Mouse (Mus musculus) limb, embryonic 14.5 days (tissue): ENCODE results near the gene Elavl1. TPM values are rescaled to one million over a fixed set of nuclear protein-coding genes. Genes with fewer than 3 reads are reported as not detected.

ENCODE experiments used
- ATAC-seq: fragments of 200-750 bp; cut with Nextera tagmentation; 2 replicates; pipeline ENCODE4 v1.8.0; 2017; ENCODE audit warnings: low read depth, moderate number of reproducible peaks, moderate TSS enrichment; ENCODE audit not compliant: low FRiP score
- DNase-seq: peaks from one replicate; pipeline ENCODE4 v3.0.0-alpha.2; 2015; ENCODE audit warnings: low spot score
- H3K27ac ChIP-seq: fragments of 300-500 bp; sonication (generic); replicated peaks from 2 replicates; pipeline ENCODE4 v1.5.1; 2014; ENCODE audit warnings: low read depth, mild to moderate bottlenecking, low read length, moderate library complexity, mixed read lengths
- H3K27me3 ChIP-seq: fragments of 300-500 bp; sonication (generic); 2 replicates; pipeline ENCODE4 v1.6.1; 2014; ENCODE audit warnings: low read length, mixed read lengths; ENCODE audit not compliant: control insufficient read depth, insufficient read depth
- H3K36me3 ChIP-seq: fragments of 300-500 bp; sonication (generic); 2 replicates; pipeline ENCODE4 v1.6.1; 2014; ENCODE audit warnings: mild to moderate bottlenecking, low read length, moderate library complexity, mixed read lengths; ENCODE audit not compliant: control insufficient read depth, insufficient read depth
- H3K4me1 ChIP-seq: fragments of 300-500 bp; sonication (generic); 2 replicates; pipeline ENCODE4 v1.6.1; 2014; ENCODE audit warnings: antibody characterized with exemption, low read length, mixed read lengths; ENCODE audit not compliant: control insufficient read depth, insufficient read depth
- H3K4me2 ChIP-seq: fragments of 300-500 bp; sonication (generic); replicated peaks from 2 replicates; pipeline ENCODE4 v1.6.1; 2014; ENCODE audit warnings: low read depth, mild to moderate bottlenecking, low read length, moderate library complexity; ENCODE audit not compliant: severe bottlenecking
- H3K4me3 ChIP-seq: fragments of 300-500 bp; sonication (generic); replicated peaks from 2 replicates; pipeline ENCODE4 v1.5.1; 2014; ENCODE audit warnings: low read length
- H3K9ac ChIP-seq: fragments of 300-500 bp; sonication (generic); 2 replicates; pipeline ENCODE4 v1.6.1; 2014; ENCODE audit warnings: mild to moderate bottlenecking, low read depth, low read length, moderate library complexity; ENCODE audit not compliant: severe bottlenecking
- H3K9me3 ChIP-seq: fragments of 300-500 bp; sonication (generic); 2 replicates; pipeline ENCODE4 v1.6.1; 2016; ENCODE audit warnings: low read length; ENCODE audit not compliant: control insufficient read depth
- POLR2A ChIP-seq: fragments of 200-500 bp; IDR thresholded peaks from 2 replicates; pipeline ENCODE4 v1.8.0; 2012; ENCODE audit warnings: inconsistent platforms, mild to moderate bottlenecking, moderate library complexity, borderline replicate concordance; ENCODE audit not compliant: insufficient read depth, insufficient read length; ENCODE audit errors: extremely low read depth
- WGBS: fragments of 180-500 bp; shearing (Covaris S2); extraction: QIAGEN DNeasy Blood & Tissue Kit; methylation state at CpG from one replicate; pipeline ENCODE4 v1.1.7; 2014; 5-methylcytosine and 5-hydroxymethylcytosine counted together
- polyA plus RNA-seq, 2 experiments: library from polyadenylated mRNA; depleted of rRNA in 1 of 2; stranded (reverse) in 1 of 2; unstranded in 1 of 2; fragments of >200 nt; fragmentation: Nextera tagmentation in 1 of 2; extraction: Ambion mirVana in 1 of 2; gene quantifications; 2 replicates each; pipeline versions ENCODE4 v1.2.1 to v1.2.3; 2012 to 2014

Gene Elavl1
- polyA plus RNA-seq, 2 experiments = 91.1 to 226 TPM

DNA sequence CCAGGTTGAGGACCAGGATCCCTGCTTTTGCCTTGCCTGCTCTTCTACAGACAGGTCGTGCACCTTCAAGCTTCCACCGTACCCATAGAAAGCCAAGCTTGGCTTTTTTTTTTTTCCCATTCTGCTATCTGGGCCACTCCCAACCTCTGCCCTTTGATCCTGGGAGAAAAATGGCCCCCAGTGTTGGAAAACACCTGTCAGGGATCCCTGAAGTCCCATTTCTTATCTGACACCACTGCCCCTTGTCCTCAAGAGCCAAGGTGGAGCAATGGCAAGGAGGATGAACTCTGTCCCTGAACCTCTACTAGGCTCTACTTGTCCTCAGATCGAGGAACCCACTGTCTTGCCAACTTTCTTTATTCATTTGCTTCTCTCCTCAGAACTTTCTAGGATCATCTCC lies 25.4 kb upstream of the Elavl1 start:
- Histone ChIP-seq H3K9ac (no peak overlapping the region), H3K9me3 (no peaks in the 10 kb centered on the region), H3K27me3 (no peaks in the 10 kb centered on the region), H3K4me3 (no peak overlapping the region), H3K4me2 (no peak overlapping the region), H3K4me1 (no peaks in the 10 kb centered on the region), H3K27ac (no peak overlapping the region), H3K36me3 (no peaks in the 10 kb centered on the region)
- no peak for TF ChIP-seq POLR2A
- DNase-seq (no peak), ATAC-seq (no peak)
- 90% methylated on average over 3 of the region's 3 CpGs for WGBS

DNA sequence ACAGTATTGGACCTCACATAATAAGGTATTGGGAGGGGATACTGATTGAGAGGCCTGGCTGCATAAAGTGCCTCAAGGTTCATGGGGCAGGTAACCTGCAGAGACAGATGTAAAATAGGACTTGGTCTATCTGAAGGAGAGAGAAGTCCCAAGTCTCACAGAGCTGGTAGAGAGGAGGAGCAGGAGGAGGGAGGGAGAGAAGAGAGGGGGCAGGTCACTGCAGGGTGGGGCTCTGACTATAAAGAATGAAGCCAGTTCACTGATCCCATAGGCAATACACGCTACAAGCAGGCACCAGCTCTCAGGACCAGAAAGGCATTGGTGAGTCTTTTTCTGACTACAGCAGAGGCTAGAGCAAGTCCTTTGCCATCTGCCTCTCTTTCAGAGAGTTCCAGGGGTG lies 24.1 kb upstream of the Elavl1 start:
- WGBS = 57% methylated on average over 1 of the region's 1 CpGs
- no peak overlapping the region for H3K4me3 ChIP-seq
- no peak overlapping the region for H3K9ac ChIP-seq
- no peaks in the 10 kb centered on the region for H3K36me3 ChIP-seq
- H3K4me1 ChIP-seq = no peaks in the 10 kb centered on the region
- H3K4me2 ChIP-seq = no peak overlapping the region
- no peak for ATAC-seq
- no peaks in the 10 kb centered on the region for H3K27me3 ChIP-seq
- no peaks in the 10 kb centered on the region for H3K9me3 ChIP-seq
- no peak for DNase-seq
- H3K27ac ChIP-seq = no peak overlapping the region
- TF ChIP-seq POLR2A = no peak

DNA sequence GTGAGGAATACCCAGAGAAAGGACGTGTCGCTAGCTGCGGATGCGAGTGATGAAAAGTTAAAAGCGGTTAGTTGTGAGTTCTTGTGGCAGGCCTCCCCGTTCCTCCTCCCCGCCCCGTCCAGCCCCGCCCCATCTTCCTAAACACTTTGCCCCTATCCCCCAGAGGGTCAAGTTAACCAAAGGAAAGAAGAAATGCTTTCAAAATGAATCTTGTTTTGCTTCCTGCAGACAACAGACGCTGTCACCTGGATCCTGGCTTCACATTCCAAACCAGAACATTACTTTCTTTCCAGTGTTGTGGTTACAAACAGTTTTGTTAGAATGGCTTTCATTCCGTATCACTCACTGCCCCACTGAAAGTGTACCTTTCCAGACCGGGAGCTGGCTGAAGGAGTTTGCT lies 23.1 kb upstream of the Elavl1 start:
- WGBS = 44% methylated on average over 12 of the region's 12 CpGs
- no peaks in the 10 kb centered on the region for H3K36me3 ChIP-seq
- ATAC-seq (no peak), DNase-seq (no peak)
- H3K27ac ChIP-seq = no peak overlapping the region
- no peak for TF ChIP-seq POLR2A
- H3K4me2 ChIP-seq = no peak overlapping the region
- no peak overlapping the region for H3K4me3 ChIP-seq
- no peaks in the 10 kb centered on the region for H3K4me1 ChIP-seq
- H3K27me3 ChIP-seq = no peaks in the 10 kb centered on the region
- no peak overlapping the region for H3K9ac ChIP-seq
- H3K9me3 ChIP-seq = no peaks in the 10 kb centered on the region

DNA sequence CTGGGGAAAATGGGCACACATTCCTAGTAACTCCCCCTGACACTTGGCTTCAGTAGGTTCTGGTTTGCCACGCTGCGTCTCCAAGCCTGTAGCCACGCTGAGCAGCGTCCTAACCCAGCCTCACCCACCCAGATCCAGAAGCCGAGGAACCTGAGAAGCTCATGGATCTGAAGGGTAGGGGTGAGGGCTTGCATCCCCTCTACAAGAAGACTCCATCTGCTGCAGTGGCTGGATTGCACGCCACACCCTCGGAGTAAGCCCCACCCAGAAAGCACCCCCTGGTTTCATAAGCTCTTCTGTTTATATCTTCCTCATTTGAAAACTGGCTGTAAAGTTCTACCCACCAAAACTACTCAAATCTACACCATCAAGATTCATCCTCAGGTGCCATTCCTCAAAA lies 22.4 kb upstream of the Elavl1 start:
- DNase-seq (no peak), ATAC-seq (no peak)
- no peak overlapping the region for H3K4me3 ChIP-seq
- H3K27ac ChIP-seq = no peak overlapping the region
- H3K9ac ChIP-seq = no peak overlapping the region
- no peaks in the 10 kb centered on the region for H3K9me3 ChIP-seq
- no peak for TF ChIP-seq POLR2A
- H3K36me3 ChIP-seq = no peaks in the 10 kb centered on the region
- H3K4me2 ChIP-seq = no peak overlapping the region
- 52% methylated on average over 7 of the region's 7 CpGs for WGBS
- H3K27me3 ChIP-seq = no peaks in the 10 kb centered on the region
- no peaks in the 10 kb centered on the region for H3K4me1 ChIP-seq

DNA sequence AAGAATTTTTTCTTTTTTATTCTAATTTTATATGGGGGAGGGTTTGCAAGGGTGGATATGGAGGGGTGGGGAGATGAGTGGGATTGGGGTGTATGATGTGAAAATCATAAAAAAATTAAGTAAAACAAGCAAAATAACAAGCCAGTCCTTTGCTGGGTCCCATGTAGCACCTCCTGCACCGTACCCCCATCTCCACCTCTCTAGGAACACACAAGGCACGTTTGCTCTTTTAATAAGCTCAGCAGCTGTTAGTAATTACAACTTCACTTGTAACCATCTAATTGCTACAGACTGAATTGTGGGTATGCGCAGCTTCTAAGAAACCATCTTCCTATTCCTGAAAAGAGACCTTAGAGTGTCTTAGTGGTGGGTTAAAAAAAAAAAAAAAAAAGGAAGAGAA lies 15.0 kb upstream of the Elavl1 start:
- Histone ChIP-seq H3K9ac (no peak overlapping the region), H3K9me3 (no peaks in the 10 kb centered on the region), H3K4me1 (no peaks in the 10 kb centered on the region), H3K4me3 (no peak overlapping the region), H3K4me2 (no peak overlapping the region), H3K27ac (no peak overlapping the region), H3K36me3 (peaks cover 34% of the 10 kb centered on the region), H3K27me3 (no peaks in the 10 kb centered on the region)
- no peak for TF ChIP-seq POLR2A
- ATAC-seq (no peak), DNase-seq (no peak)
- WGBS = 35% methylated on average over 3 of the region's 3 CpGs

DNA sequence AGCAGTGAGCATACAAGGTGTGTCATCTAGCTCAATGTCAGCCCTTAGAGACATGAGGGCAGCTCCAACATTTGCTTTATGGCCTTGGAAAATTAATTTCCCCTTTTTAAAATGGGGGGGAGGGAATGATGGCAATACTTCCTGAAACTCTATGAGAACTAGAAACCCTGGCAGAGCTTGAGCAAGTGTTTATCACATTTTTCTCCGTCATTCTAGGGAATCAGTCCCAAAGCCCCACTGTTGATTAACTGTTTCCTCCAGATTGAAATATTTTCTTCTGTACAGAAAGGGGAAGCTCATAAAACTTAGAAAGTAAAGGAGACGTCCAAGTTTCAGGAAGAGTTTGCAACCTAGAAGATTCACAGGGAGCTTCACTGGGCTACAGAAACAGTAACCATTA lies 10.5 kb upstream of the Elavl1 start:
- H3K27me3 ChIP-seq = no peaks in the 10 kb centered on the region
- H3K4me3 ChIP-seq = no peak overlapping the region
- WGBS = 80% methylated on average over 2 of the region's 2 CpGs
- peaks cover 76% of the 10 kb centered on the region for H3K36me3 ChIP-seq
- H3K9me3 ChIP-seq = no peaks in the 10 kb centered on the region
- DNase-seq (no peak), ATAC-seq (no peak)
- H3K4me1 ChIP-seq = no peaks in the 10 kb centered on the region
- no peak for TF ChIP-seq POLR2A
- H3K9ac ChIP-seq = no peak overlapping the region
- no peak overlapping the region for H3K4me2 ChIP-seq
- no peak overlapping the region for H3K27ac ChIP-seq
